Mouse (Mus musculus) testis, adult 2 months (tissue): ENCODE measurements around the gene Tsc2. TPM values are rescaled to one million over a fixed set of nuclear protein-coding genes. Genes with fewer than 3 reads are reported as not detected.

ENCODE experiments used
- H3K27ac ChIP-seq: fragments of 200-500 bp; 2 replicates; pipeline ENCODE4 v1.5.1; 2012; ENCODE audit warnings: low read depth, low read length; ENCODE audit not compliant: control insufficient read depth, insufficient read depth
- H3K27me3 ChIP-seq: fragments of 200-500 bp; 2 replicates; pipeline ENCODE4 v1.6.1; 2012; ENCODE audit warnings: mild to moderate bottlenecking, low read length, moderate library complexity; ENCODE audit not compliant: control insufficient read depth, insufficient read depth
- H3K36me3 ChIP-seq: fragments of 200-500 bp; 2 replicates; pipeline ENCODE4 v1.6.1; 2012; ENCODE audit warnings: mild to moderate bottlenecking, low read length; ENCODE audit not compliant: control insufficient read depth, insufficient read depth
- H3K4me1 ChIP-seq: fragments of 200-500 bp; 2 replicates; pipeline ENCODE4 v1.6.1; 2012; ENCODE audit warnings: low read length; ENCODE audit not compliant: control insufficient read depth, insufficient read depth
- H3K4me3 ChIP-seq: fragments of 200-500 bp; 2 replicates; pipeline ENCODE4 v1.5.1; 2012; ENCODE audit warnings: low read depth, mild to moderate bottlenecking, low read length, moderate library complexity, mixed read lengths; ENCODE audit not compliant: control insufficient read depth
- CTCF ChIP-seq: fragments of 200-500 bp; IDR thresholded peaks from 2 replicates; pipeline ENCODE4 v1.5.1; 2012; ENCODE audit warnings: low read depth, mild to moderate bottlenecking, inconsistent platforms, low read length, moderate library complexity; ENCODE audit not compliant: control insufficient read depth, insufficient read depth, insufficient replicate concordance
- POLR2A ChIP-seq: fragments of 200-500 bp; IDR thresholded peaks from 2 replicates; pipeline ENCODE4 v1.6.1; 2012; ENCODE audit warnings: low read depth, mild to moderate bottlenecking, inconsistent platforms, low read length, moderate library complexity; ENCODE audit not compliant: control insufficient read depth
- polyA plus RNA-seq: library from polyadenylated mRNA; depleted of rRNA; stranded (reverse); fragments of >200 nt; gene quantifications from 2 replicates; pipeline ENCODE4 v1.2.3, GENCODE M21; 2012; rRNA removed

Gene Tsc2
- polyA plus RNA-seq, 1 experiment: 41.6 TPM

- H3K4me1 ChIP-seq: no peaks in the 10 kb centered on the region
- H3K27ac ChIP-seq: no peak overlapping the region
- H3K36me3 ChIP-seq: no peaks in the 10 kb centered on the region
- H3K4me3 ChIP-seq: no peak overlapping the region
- TF ChIP-seq POLR2A: no peak
- TF ChIP-seq CTCF: no peak
- no peaks in the 10 kb centered on the region for H3K27me3 ChIP-seq
These were observed 75.3 kb downstream of the Tsc2 start for GRCm38 (mm10) chr17:24557091-24557490.

GRCm38 (mm10) chr17:24551050-24551444 lies 81.4 kb downstream of the Tsc2 start:
- Histone ChIP-seq H3K27ac (no peak overlapping the region), H3K4me1 (peaks cover 2% of the 10 kb centered on the region), H3K4me3 (peak overlapping the region; percentile 90), H3K27me3 (no peaks in the 10 kb centered on the region), H3K36me3 (no peaks in the 10 kb centered on the region)
- no peak for TF ChIP-seq CTCF
- TF ChIP-seq POLR2A: no peak

GRCm38 (mm10) chr17:24550416-24551049 lies 81.9 kb downstream of the Tsc2 start:
- Histone ChIP-seq H3K4me3 (peak overlapping the region; percentile 90), H3K4me1 (peaks cover 2% of the 10 kb centered on the region), H3K36me3 (no peaks in the 10 kb centered on the region), H3K27me3 (no peaks in the 10 kb centered on the region), H3K27ac (peak overlapping the region; percentile 74)
- TF ChIP-seq CTCF: no peak

GRCm38 (mm10) chr17:24549618-24550415 lies 82.6 kb downstream of the Tsc2 start, which contains the start of gene Pkd1:
Gene Pkd1, plus strand, starts transcription at chr17:24549834.
- peak within 1 kb of the TSS; percentile 90 for H3K4me3 ChIP-seq
- TF ChIP-seq POLR2A (peak; percentile 90), CTCF (no peak)
- peak within 1 kb of the TSS; percentile 74 for H3K27ac ChIP-seq
- H3K36me3 ChIP-seq: no peaks in the 10 kb centered on the region
- H3K4me1 ChIP-seq: peaks cover 2% of the 10 kb centered on the region
- H3K27me3 ChIP-seq: no peaks in the 10 kb centered on the region

GRCm38 (mm10) chr17:24548921-24549617 lies 83.4 kb downstream of the Tsc2 start:
- H3K27ac ChIP-seq: peak overlapping the region; percentile 45
- no peaks in the 10 kb centered on the region for H3K36me3 ChIP-seq
- H3K4me3 ChIP-seq: peak overlapping the region; percentile 78
- no peak for TF ChIP-seq CTCF
- no peaks in the 10 kb centered on the region for H3K27me3 ChIP-seq
- H3K4me1 ChIP-seq: peaks cover 2% of the 10 kb centered on the region

GRCm38 (mm10) chr17:24548435-24548834 lies 84.0 kb downstream of the Tsc2 start:
- H3K4me3 ChIP-seq: no peak overlapping the region
- H3K27ac ChIP-seq: no peak overlapping the region; the same call in 1 of the 2 replicates
- peaks cover 2% of the 10 kb centered on the region for H3K4me1 ChIP-seq
- TF ChIP-seq CTCF: no peak
- no peak for TF ChIP-seq POLR2A
- no peaks in the 10 kb centered on the region for H3K36me3 ChIP-seq
- no peaks in the 10 kb centered on the region for H3K27me3 ChIP-seq

- H3K27me3 ChIP-seq: no peaks in the 10 kb centered on the region
- TF ChIP-seq POLR2A: no peak
- no peak for TF ChIP-seq CTCF
- no peaks in the 10 kb centered on the region for H3K36me3 ChIP-seq
- peaks cover 2% of the 10 kb centered on the region for H3K4me1 ChIP-seq
- H3K4me3 ChIP-seq: no peak overlapping the region
- no peak overlapping the region for H3K27ac ChIP-seq
These were observed 86.2 kb downstream of the Tsc2 start for GRCm38 (mm10) chr17:24546234-24546633.

Other genes starting within 250 kb of the Tsc2 start
- 65.0 and 68.5 TPM in 2 replicates for gene Rnps1, start 218.1 kb downstream of the Tsc2 start, polyA plus RNA-seq
- gene Eci1, start 206.0 kb downstream of the Tsc2 start, polyA plus RNA-seq: 8.9 and 9.0 TPM in 2 replicates
- gene Dnase1l2, start 189.5 kb downstream of the Tsc2 start, polyA plus RNA-seq: 6.4 and 9.3 TPM in 2 replicates
- 61.5 and 69.3 TPM in 2 replicates for gene E4f1, start 162.3 kb downstream of the Tsc2 start, polyA plus RNA-seq
- gene Pgp, start 162.2 kb downstream of the Tsc2 start, polyA plus RNA-seq: 597 and 738 TPM in 2 replicates
- gene Bricd5, start 158.7 kb downstream of the Tsc2 start, polyA plus RNA-seq: 7.5 and 7.9 TPM in 2 replicates
- 13.9 and 16.5 TPM in 2 replicates for gene Mlst8, start 153.6 kb downstream of the Tsc2 start, polyA plus RNA-seq
- 20.6 and 23.9 TPM in 2 replicates for gene Caskin1, start 144.0 kb downstream of the Tsc2 start, polyA plus RNA-seq
- 64.4 and 69.4 TPM in 2 replicates for gene Traf7, start 104.7 kb downstream of the Tsc2 start, polyA plus RNA-seq
- 0.82 and 1.1 TPM in 2 replicates for gene Rab26, start 98.4 kb downstream of the Tsc2 start, polyA plus RNA-seq
- 31.6 and 35.0 TPM in 2 replicates for gene Pkd1, start 82.8 kb downstream of the Tsc2 start, polyA plus RNA-seq
- 3.2 and 3.7 TPM in 2 replicates for gene Nthl1, start 50 bp upstream of the Tsc2 start, polyA plus RNA-seq
- 3.3 and 3.9 TPM in 2 replicates for gene Slc9a3r2, start 17.7 kb upstream of the Tsc2 start, polyA plus RNA-seq
- gene Npw, start 25.8 kb upstream of the Tsc2 start, polyA plus RNA-seq: 0.19 TPM in 1 of 2 replicates, not detected in the other
- 45.4 and 50.0 TPM in 2 replicates for gene Zfp598, start 37.1 kb upstream of the Tsc2 start, polyA plus RNA-seq
- gene Syngr3, start 57.3 kb upstream of the Tsc2 start, polyA plus RNA-seq: 0.20 and 0.30 TPM in 2 replicates
- gene Gfer, start 63.5 kb upstream of the Tsc2 start, polyA plus RNA-seq: 144 and 150 TPM in 2 replicates
- 62.1 and 63.2 TPM in 2 replicates for gene Noxo1, start 63.6 kb upstream of the Tsc2 start, polyA plus RNA-seq
- 85.4 and 89.5 TPM in 2 replicates for gene Tbl3, start 75.0 kb upstream of the Tsc2 start, polyA plus RNA-seq
- 1,124 and 1,208 TPM in 2 replicates for gene Rnf151, start 85.4 kb upstream of the Tsc2 start, polyA plus RNA-seq
- gene Rps2, start 85.5 kb upstream of the Tsc2 start, polyA plus RNA-seq: 515 and 558 TPM in 2 replicates
- 198 and 211 TPM in 2 replicates for gene Ndufb10, start 91.8 kb upstream of the Tsc2 start, polyA plus RNA-seq
- gene Rpl3l, start 95.2 kb upstream of the Tsc2 start, polyA plus RNA-seq: 0.21 and 1.4 TPM in 2 replicates
- gene Msrb1, start 104.0 kb upstream of the Tsc2 start, polyA plus RNA-seq: 9.3 and 13.8 TPM in 2 replicates
- 0.73 and 0.89 TPM in 2 replicates for gene Hs3st6, start 120.4 kb upstream of the Tsc2 start, polyA plus RNA-seq
- gene Meiob, start 171.7 kb upstream of the Tsc2 start, polyA plus RNA-seq: 3.4 and 4.7 TPM in 2 replicates
- gene Hagh, start 207.5 kb upstream of the Tsc2 start, polyA plus RNA-seq: 529 and 573 TPM in 2 replicates
- 12.6 and 16.6 TPM in 2 replicates for gene Fahd1, start 217.7 kb upstream of the Tsc2 start, polyA plus RNA-seq
- 4.0 and 4.2 TPM in 2 replicates for gene Igfals, start 233.4 kb upstream of the Tsc2 start, polyA plus RNA-seq